Mouse (Mus musculus): ENCODE results near the gene Mylk4.

The Mylk4 gene

DNA sequence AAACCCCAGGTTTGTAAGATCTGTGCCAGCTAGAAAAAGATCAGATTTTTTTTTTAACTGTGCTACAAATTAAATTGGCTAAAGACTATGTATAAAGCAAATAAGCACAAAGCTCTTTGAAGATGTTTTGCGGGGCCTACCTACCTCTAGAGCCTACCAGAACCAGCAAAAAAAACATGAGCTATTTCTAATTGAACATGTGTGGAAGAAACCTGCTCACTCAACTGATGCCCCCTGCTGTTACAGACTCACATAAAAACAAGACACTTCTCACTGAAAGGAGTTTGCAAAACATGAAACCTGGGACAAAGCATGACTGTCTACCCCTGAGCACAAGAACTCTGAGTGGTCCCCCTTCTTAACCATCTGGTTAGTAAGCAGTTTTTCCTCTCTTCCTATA is 13.3 kb upstream of the Mylk4 start:
- DNase-seq (ENCODE audit: low spot score in 2 of 2): no peak

- DNase-seq (ENCODE audit: low spot score in 2 of 2): no peak
Observed at GRCm38 (mm10) chr13:32795166-32795565, 11.4 kb upstream of the Mylk4 start.

DNA sequence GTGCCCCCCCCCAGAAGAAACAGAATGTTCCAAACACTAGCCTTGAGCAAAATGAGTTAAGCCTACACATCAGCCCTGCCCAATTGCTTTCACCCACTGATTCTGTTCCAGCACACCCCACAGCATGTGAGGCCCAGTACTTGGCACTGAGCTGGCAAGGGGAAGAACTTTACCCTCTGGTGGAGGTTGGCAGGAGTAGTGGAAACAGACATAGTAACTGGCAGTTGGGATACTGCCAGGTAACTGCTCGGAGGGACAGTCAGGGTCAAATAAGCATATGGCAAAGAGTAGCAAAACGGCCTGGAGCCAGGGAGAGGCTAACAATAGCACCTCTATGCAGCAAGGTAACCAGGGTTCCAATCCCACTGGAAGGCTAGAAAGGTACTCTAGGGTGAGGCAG is 10.9 kb upstream of the Mylk4 start:
- DNase-seq (ENCODE audit: low spot score in 2 of 2): no peak

DNA sequence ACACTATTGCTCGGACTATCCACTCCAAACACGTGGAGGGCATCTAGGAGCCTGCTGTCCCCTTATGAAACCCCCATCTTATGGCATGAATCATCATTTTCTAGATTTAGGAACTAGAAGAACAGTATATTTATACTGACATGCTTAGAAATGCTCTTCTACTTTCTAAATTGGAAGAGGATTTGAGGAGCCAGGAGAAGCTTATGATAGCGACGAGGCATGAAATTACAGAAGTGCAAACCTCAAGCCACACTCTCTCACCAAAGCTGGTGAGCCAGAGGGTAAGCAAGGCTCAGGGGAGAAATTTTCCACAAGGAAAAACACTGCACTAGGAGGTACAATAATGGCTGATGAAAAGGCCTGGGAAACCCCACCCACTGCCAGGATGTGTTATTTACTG is 6.0 kb upstream of the Mylk4 start:
- no peak for DNase-seq (ENCODE audit: low spot score in 2 of 2)

DNA sequence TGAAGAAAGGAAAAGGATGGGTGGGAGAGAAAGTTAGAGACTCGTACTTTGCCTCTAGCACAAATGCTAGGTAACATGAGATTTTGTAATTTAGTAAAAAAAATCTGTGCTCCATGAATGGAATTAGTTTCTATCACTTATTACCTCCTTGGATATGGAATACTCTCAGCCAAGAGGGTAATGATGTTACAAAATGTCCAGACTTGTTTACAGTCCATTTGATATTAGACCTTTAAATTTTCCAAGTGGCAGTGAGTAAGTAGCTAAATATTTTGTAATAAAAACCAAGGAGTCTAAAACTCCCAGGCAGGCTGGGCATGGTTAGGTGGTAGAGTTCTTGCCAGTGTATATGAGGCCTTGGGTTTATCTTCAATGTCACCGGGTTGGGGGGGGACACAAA is 3.8 kb upstream of the Mylk4 start:
- DNase-seq (ENCODE audit: low spot score in 2 of 2): no peak

DNA sequence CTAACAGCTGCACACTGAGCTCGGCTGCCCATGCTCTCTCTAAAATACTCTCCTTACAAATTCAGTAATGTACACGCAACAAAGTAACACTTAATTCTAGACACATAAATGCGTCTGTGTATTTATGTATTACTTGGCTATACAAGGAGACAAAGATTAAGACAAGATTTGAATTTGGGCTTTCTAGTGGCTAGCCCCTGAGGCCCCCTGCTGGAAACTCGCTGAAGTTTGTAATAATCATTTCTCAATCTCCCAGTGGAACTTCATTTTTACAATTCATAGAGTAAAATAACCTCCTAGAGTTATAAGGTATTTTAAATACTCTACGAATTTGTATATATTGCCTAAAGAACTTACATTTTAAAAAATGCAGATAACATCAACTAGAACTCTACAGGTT is 699 bp downstream of the Mylk4 start:
- no peak for DNase-seq (ENCODE audit: low spot score in 2 of 2)

DNA sequence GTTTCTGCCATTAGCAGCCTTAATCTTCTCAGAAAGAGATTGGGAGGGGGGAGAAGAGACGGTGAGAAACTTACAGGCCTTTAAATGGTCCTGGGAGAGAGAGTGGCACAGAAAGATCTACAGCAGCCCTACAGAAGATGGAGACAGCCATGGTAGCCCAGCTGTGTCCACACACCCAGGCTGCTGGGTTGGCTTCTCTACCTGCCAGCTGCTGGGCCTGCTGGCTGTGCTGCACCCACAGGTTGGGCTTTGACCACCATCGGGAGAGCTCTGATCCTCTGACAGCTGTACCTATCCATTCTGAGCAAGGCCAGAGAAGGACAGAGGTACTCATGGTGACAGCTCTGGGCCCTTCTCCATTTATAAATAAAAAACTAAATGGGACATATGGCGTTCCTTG is 4.9 kb downstream of the Mylk4 start:
- no peak for DNase-seq (ENCODE audit: low spot score in 2 of 2)

DNA sequence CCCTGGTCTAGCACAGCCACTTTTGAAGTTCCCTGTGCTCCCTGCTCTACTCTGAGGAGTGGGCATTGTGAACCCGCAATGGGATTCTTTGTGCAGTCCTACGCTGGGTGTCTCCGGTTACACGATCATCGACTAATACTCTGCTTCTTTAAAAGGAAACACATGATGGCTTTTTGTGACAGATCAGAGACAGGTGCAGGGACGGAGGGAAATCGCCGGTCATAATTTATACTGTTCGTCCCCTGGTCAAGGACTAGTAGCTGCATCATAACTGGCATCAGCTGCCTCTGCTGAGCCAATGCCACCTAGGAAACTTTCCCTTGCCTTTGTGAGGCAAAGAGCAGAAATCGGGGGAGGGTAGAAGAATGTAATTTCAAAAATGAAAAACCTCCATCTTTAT is 7.4 kb downstream of the Mylk4 start:
- no peak for DNase-seq (ENCODE audit: low spot score in 2 of 2)

GRCm38 (mm10) chr13:32775889-32776288 is 7.9 kb downstream of the Mylk4 start:
- peak in 1 of 2 experiments; percentile 29 for DNase-seq (ENCODE audit: low spot score in 2 of 2)

GRCm38 (mm10) chr13:32769960-32770359 is 13.8 kb downstream of the Mylk4 start:
- no peak for DNase-seq (ENCODE audit: low spot score in 2 of 2)

DNA sequence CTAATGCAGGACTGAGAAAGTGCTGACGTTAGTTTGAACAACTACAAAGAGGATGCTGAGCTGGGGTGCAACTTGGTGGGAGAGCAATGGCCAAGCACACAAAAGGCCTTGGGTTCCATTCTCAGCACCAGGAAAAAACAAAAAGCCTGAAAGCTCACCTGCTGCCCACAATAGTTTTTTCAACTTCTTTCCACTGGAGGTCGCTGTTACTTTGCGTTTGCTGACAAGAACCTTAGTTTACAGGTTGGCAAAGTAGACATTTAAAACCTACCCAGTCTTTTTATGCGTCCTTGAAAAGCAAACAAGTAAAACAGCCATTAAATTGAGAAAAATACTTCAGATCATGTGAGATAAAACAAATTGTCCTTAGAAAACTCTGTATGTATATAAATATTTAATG is 15.7 kb downstream of the Mylk4 start:
- peak; percentile 22 to 62 for DNase-seq (ENCODE audit: low spot score in 2 of 2)

DNA sequence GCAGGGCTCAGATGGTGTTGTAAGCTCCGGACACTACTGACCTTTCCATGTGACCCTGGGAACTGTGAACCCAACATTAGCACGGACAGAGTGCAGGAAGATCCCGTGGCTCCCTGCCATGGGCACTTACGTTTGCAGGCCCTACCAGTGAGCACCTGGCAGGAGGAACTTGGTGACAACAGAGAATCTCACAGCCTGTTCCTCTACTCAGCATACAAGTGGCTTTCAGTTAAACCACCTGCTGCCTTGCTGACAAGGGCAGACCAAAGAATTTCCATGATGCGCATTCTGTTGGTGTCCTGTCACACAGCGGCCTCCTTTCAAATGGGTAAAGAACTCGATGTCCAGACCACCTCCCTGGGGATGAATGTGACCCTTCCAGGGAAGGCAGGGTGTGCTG is 19.3 kb downstream of the Mylk4 start:
- no peak for DNase-seq (ENCODE audit: low spot score in 2 of 2)

- DNase-seq (ENCODE audit: low spot score in 2 of 2): no peak
Observed at GRCm38 (mm10) chr13:32763141-32763540, 20.6 kb downstream of the Mylk4 start.

DNA sequence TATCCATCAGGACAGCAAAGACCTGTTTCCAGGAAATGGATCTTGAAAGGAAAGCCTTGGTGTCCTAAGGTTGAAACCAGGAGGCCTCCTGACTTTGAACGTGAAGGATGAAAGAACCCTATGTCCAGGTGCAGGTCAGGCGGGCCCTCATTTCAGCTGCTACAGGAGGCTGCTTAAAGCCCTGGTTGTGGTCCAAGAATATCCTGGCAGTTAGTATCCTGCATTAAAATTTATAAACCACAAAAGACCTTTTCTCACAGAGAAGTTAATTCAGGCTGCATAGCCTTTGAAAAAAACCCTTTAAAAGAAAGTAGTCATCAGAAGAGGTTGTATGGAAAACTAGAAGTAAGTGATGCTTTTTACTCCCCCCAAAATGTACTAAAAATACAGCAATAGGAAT is 23.0 kb downstream of the Mylk4 start:
- DNase-seq (ENCODE audit: low spot score in 2 of 2): no peak

- no peak for DNase-seq (ENCODE audit: low spot score in 2 of 2)
Observed at GRCm38 (mm10) chr13:32759036-32759435, 24.7 kb downstream of the Mylk4 start.

- peak in 1 of 2 experiments; percentile 28 for DNase-seq (ENCODE audit: low spot score in 2 of 2)
Observed at GRCm38 (mm10) chr13:32752066-32752657, 31.6 kb downstream of the Mylk4 start.

DNA sequence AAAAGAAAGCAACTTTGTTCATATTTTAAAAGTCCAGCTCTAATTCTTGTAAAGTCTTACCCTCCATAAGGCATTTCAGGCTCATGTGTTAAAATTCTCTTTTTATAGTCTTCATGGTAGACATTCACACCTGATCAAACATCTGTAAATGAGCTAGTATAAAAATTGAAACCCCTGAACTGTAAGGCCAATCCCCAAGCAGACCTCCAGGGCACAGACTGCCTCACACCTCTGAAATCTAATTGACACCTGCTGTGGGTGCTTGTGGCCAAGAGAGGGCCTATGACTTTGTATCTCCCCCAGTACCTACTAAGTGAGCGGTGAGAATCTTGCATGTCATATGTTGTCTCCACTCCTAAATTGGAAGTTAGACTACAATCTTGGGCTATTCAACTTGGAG is 33.2 kb downstream of the Mylk4 start:
- no peak for DNase-seq (ENCODE audit: low spot score in 2 of 2)

GRCm38 (mm10) chr13:32748421-32748820 is 35.3 kb downstream of the Mylk4 start:
- no peak for DNase-seq (ENCODE audit: low spot score in 2 of 2)

DNA sequence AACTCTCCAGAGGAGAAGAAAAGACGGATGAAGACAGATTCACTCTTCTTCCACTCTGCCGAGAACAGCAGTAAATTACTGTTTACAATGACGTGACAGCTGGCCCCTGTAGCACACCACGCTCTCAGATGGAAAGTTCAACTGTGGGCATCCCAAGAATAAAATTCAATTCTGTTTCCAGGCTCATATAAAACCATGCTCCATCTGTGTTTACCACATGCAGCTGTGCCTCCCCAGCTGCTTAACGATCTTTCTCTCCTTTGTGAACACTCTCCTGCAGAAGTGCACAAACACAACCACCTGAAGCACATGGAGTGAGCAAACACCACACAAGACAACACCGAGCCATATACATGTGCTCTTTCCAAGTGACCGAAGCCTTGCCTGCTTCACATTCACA is 42.6 kb downstream of the Mylk4 start:
- DNase-seq (ENCODE audit: low spot score in 2 of 2): no peak

DNA sequence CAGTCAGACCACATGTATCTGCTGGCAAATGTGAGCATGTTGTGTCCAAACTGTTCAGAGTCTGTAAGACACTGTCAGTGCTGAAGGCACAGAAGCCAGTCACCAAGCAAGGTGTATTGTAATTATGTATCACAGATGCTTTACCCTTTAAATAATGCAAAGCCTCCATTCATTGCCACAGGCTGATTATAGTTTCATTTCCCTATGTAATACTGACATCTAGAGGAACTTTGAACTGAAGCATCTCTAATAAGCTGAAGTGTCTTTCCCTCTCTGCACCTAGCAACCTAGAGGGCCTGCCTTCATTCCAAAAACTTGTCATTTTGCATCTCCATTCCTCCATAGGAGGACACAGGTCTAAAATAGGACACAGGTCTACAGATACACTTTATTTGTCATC is 52.5 kb downstream of the Mylk4 start:
- no peak for DNase-seq (ENCODE audit: low spot score in 2 of 2)

DNA sequence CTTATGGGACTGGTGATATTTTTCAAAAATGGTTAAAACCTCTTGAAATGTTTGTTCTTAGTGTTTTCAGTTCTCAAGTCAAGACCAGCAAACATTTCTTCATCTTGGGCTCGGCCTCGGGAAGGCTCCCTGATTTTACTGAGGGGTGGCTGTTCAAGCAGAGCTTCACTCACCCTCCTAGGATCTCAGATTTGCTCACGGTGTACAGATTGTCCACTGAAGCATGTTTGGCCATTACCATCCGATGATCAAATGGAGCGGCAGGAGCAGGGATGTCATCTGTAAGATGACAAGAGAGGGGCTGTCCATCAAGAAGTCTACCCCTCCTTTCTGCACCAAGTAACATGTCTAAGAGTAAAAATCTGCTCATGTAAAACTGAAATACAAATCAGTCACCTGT is 59.1 kb downstream of the Mylk4 start:
- no peak for DNase-seq (ENCODE audit: low spot score in 2 of 2)

DNA sequence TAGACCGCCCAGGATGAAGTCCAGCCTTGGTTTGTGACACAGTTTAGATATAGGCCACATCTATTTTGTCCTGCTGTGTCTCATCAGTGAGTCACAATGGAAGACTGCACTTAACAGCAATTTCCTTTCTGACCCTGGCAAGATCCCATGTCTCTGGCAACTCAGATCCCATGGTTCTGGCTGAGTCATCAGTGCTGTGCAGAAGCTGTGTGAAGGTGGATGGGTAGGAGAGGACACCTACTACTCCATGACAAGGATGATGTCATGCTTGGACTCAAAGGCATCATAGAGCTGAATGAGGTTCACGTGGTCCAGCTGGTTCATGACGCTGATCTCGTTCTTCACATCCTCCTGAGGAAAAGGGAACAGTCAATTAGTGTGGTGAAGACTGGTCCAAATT is 62.0 kb downstream of the Mylk4 start:
- DNase-seq (ENCODE audit: low spot score in 2 of 2): peak in 1 of 2 experiments; percentile 19

- no peak for DNase-seq (ENCODE audit: low spot score in 2 of 2)
Observed at GRCm38 (mm10) chr13:32719284-32719683, 64.5 kb downstream of the Mylk4 start.

DNA sequence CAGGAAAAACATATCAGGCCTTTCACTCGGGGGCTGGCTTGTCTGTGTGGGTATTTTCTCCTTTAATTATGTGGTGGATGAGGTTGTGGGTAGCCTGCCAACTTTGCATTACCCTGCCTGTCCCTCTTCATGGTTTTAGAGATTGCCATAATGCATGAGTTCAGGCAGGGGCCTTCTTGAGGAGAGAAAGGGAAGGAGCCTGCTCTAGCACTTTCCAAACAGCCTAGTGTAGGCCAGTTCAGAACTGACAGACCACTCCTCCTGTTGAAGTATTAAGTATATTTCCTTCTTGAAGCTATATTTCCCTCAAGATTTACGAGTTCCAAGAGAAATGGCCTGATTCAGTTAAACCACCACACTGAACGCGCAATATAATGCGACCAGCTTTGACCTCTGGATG is 66.0 kb downstream of the Mylk4 start:
- DNase-seq (ENCODE audit: low spot score in 2 of 2): no peak

DNA sequence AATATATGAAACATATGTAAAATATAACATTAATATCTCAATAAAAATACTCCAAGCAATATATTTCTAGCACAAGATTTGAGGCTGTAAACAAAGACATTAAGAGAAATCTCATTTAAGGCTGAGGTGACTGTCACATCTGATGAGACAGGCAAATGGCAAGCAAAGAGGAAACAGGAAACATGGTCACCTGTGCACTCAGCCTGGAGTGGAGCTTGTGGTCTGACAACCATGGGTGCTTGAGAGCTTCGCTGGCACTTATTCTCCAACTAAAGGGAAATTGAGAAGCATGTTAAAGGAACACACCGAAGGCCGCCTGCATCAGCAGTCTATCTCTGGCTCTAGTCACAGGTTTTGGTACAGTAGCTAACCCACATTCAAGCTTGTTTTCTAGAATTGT is 71.2 kb downstream of the Mylk4 start:
- DNase-seq (ENCODE audit: low spot score in 2 of 2): no peak

Data from frontal cortex, postnatal 36 days (tissue).